Mouse (Mus musculus): ENCODE measurements around the gene Thap3. TPM values are rescaled to one million over a fixed set of nuclear protein-coding genes. Genes with fewer than 3 reads are reported as not detected.

Thap3 gene
- polyA plus RNA-seq, 1 experiment from 2014 or later, result 22.2 TPM

- DNase-seq (ENCODE audit: low spot score), result peak; percentile 56
- WGBS, result 12% methylated on average over 4 of the region's 4 CpGs
These were observed 12.1 kb upstream of the Thap3 start for GRCm38 (mm10) chr4:152000906-152001305.

DNA sequence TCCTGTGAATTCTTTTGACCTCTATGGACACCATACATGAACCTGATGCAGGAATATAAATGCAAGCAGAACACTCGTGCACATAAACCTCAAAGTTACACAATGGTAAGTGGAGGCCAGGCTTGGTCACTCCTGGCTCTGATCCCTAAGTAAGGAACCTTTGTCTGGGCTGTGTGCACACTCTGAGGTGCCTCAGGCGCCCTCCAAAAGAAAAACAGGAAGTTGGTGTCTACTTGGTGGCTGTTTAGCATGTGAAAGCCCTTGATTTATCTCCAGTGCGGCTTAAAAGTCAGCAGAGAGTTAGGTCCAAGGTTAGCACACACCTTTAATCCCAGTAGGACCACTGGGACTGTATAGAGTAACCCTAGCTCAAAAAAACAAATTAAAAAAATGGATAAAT is 10.7 kb upstream of the Thap3 start:
- no peak overlapping the region for H3K27ac ChIP-seq (replicated peaks)
- ATAC-seq (ENCODE audit: low FRiP score, low TSS enrichment) (no peak), DNase-seq (ENCODE audit: low spot score) (no peak)
- H3K4me3 ChIP-seq (ENCODE audit: low read depth, low read length), result no peak overlapping the region
- no peaks in the 10 kb centered on the region for H3K9me3 ChIP-seq (ENCODE audit: control insufficient read depth, low read length)
- H3K27me3 ChIP-seq (ENCODE audit: control insufficient read depth, insufficient read depth, low read length), result no peaks in the 10 kb centered on the region
- no peak for TF ChIP-seq CTCF (IDR thresholded peaks at IDR 0.05; ENCODE audit: low read depth)
- TF ChIP-seq EP300 (optimal IDR thresholded peaks at IDR 0.05), result no peak
- WGBS, result 62% methylated on average over 3 of the region's 3 CpGs
- H3K4me1 ChIP-seq (replicated peaks; ENCODE audit: control insufficient read depth, insufficient read depth), result no peaks in the 10 kb centered on the region
- H3K9ac ChIP-seq (ENCODE audit: low read length), result no peak overlapping the region
- H3K36me3 ChIP-seq (ENCODE audit: control insufficient read depth, insufficient read depth, low read length), result no peaks in the 10 kb centered on the region
- no peak overlapping the region for H3K4me2 ChIP-seq (replicated peaks; ENCODE audit: low read depth)

More at GRCm38 (mm10) chr4:152000906-152001305, 12.1 kb upstream of the Thap3 start:
- no peak overlapping the region for H3K4me2 ChIP-seq (replicated peaks; ENCODE audit: low read depth)
- H3K36me3 ChIP-seq (ENCODE audit: control insufficient read depth, insufficient read depth, low read length), result no peaks in the 10 kb centered on the region
- H3K9ac ChIP-seq (ENCODE audit: low read length), result no peak overlapping the region
- H3K4me1 ChIP-seq (replicated peaks; ENCODE audit: control insufficient read depth, insufficient read depth), result no peaks in the 10 kb centered on the region
- no peak for ATAC-seq (ENCODE audit: low FRiP score, low TSS enrichment)
- H3K27me3 ChIP-seq (ENCODE audit: control insufficient read depth, insufficient read depth, low read length), result no peaks in the 10 kb centered on the region
- no peak overlapping the region for H3K27ac ChIP-seq (replicated peaks)
- no peak for TF ChIP-seq EP300 (optimal IDR thresholded peaks at IDR 0.05)
- TF ChIP-seq CTCF (IDR thresholded peaks at IDR 0.05; ENCODE audit: low read depth), result no peak
- H3K4me3 ChIP-seq (ENCODE audit: low read depth, low read length), result no peak overlapping the region
- H3K9me3 ChIP-seq (ENCODE audit: control insufficient read depth, low read length), result no peaks in the 10 kb centered on the region

DNA sequence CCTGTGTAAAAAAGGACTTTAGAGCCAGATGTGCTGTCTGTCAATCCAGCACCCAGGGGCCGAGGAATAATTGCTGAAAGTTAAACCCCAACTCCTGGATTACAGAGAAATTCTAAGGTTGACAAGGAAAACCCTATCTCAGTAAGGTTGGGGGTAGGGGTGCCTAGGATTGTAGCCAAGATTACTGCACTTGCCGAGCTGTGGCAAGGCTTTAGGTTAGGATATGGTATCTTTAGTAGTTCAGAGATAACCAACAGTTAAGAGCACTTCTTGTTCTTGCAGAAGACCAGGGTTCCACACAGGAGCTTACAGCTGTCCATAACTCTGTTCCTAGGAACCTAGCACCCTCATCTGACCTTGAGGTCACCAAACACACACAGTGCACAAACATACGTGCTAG is 8.9 kb upstream of the Thap3 start:
- Histone ChIP-seq H3K9me3 (ENCODE audit: control insufficient read depth, low read length) (no peaks in the 10 kb centered on the region), H3K4me2 (replicated peaks; ENCODE audit: low read depth) (peak overlapping the region; percentile 62), H3K36me3 (ENCODE audit: control insufficient read depth, insufficient read depth, low read length) (no peaks in the 10 kb centered on the region), H3K4me1 (replicated peaks; ENCODE audit: control insufficient read depth, insufficient read depth) (0 out of 2 replicates have a peak, but pooled peaks cover 3% of the 10 kb centered on the region), H3K27me3 (ENCODE audit: control insufficient read depth, insufficient read depth, low read length) (no peaks in the 10 kb centered on the region), H3K27ac (replicated peaks) (no peak overlapping the region), H3K4me3 (ENCODE audit: low read depth, low read length) (peak overlapping the region; percentile 99; the same call in 1 of the 2 replicates), H3K9ac (ENCODE audit: low read length) (peak overlapping the region; percentile 79; the same call in 1 of the 2 replicates)
- ATAC-seq (ENCODE audit: low FRiP score, low TSS enrichment) (no peak), DNase-seq (ENCODE audit: low spot score) (no peak)
- WGBS, result 55% methylated on average over 3 of the region's 3 CpGs
- TF ChIP-seq EP300 (optimal IDR thresholded peaks at IDR 0.05) (no peak), CTCF (IDR thresholded peaks at IDR 0.05; ENCODE audit: low read depth) (no peak)

DNA sequence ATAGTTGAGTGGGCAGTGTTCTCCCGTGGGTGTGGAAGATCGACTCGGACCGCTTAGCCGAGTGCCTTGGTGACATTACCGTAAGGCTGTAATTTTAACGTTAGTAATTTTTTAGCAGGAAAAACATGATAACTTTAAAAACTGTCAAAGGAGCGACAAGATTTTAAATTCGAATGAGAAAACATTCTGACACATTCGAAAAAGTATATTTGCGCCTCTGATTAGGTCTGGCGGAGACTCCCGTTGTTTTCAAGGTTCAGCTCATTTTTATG is 8.1 kb upstream of the Thap3 start:
- Histone ChIP-seq H3K4me1 (replicated peaks; ENCODE audit: control insufficient read depth, insufficient read depth) (0 out of 2 replicates have a peak, but pooled peaks cover 3% of the 10 kb centered on the region), H3K4me2 (replicated peaks; ENCODE audit: low read depth) (peak overlapping the region; percentile 62), H3K27ac (replicated peaks) (peak overlapping the region; percentile 93), H3K27me3 (ENCODE audit: control insufficient read depth, insufficient read depth, low read length) (no peaks in the 10 kb centered on the region), H3K36me3 (ENCODE audit: control insufficient read depth, insufficient read depth, low read length) (peaks cover 5% of the 10 kb centered on the region), H3K9me3 (ENCODE audit: control insufficient read depth, low read length) (no peaks in the 10 kb centered on the region), H3K9ac (ENCODE audit: low read length) (peak overlapping the region; percentile 79), H3K4me3 (ENCODE audit: low read depth, low read length) (peak overlapping the region; percentile 99)
- TF ChIP-seq EP300 (optimal IDR thresholded peaks at IDR 0.05) (no peak), CTCF (IDR thresholded peaks at IDR 0.05; ENCODE audit: low read depth) (no peak)
- 1% methylated on average over 13 of the region's 13 CpGs for WGBS
- ATAC-seq (ENCODE audit: low FRiP score, low TSS enrichment) (no peak), DNase-seq (ENCODE audit: low spot score) (no peak)

GRCm38 (mm10) chr4:151996173-151996950 is 7.6 kb upstream of the Thap3 start, which contains the start of gene Phf13:
Phf13 (minus strand) TSS chr4:151996258.
- Histone ChIP-seq H3K4me2 (replicated peaks; ENCODE audit: low read depth) (peak within 1 kb of the TSS; percentile 86), H3K9me3 (ENCODE audit: control insufficient read depth, low read length) (no peaks in the 10 kb centered on the region), H3K9ac (ENCODE audit: low read length) (peak within 1 kb of the TSS; percentile 91), H3K27me3 (ENCODE audit: control insufficient read depth, insufficient read depth, low read length) (no peaks in the 10 kb centered on the region), H3K4me3 (ENCODE audit: low read depth, low read length) (peak within 1 kb of the TSS; percentile 99), H3K36me3 (ENCODE audit: control insufficient read depth, insufficient read depth, low read length) (peaks cover 6% of the 10 kb centered on the region), H3K27ac (replicated peaks) (peak within 1 kb of the TSS; percentile 93), H3K4me1 (replicated peaks; ENCODE audit: control insufficient read depth, insufficient read depth) (0 out of 2 replicates have a peak, but pooled peaks cover 3% of the 10 kb centered on the region)
- DNase-seq (ENCODE audit: low spot score), result peak; percentile 99
- ATAC-seq (ENCODE audit: low FRiP score, low TSS enrichment), result peak; percentile 97
- TF ChIP-seq EP300 (optimal IDR thresholded peaks at IDR 0.05) (no peak), CTCF (IDR thresholded peaks at IDR 0.05; ENCODE audit: low read depth) (no peak)
- under 1% methylated on average over 73 of the region's 94 CpGs for WGBS
